Mouse (Mus musculus) liver, embryonic 11.5 days (tissue): ENCODE results near the gene Tmeff2. TPM values are rescaled to one million over a fixed set of nuclear protein-coding genes. Genes with fewer than 3 reads are reported as not detected.

ENCODE experiments used
- ATAC-seq: fragments of 200-750 bp; cut with Nextera tagmentation; replicated peaks from 2 replicates; pipeline ENCODE4 v1.8.0; 2017; ENCODE audit warnings: moderate number of reproducible peaks, mild to moderate bottlenecking, moderate TSS enrichment, moderate library complexity; ENCODE audit not compliant: low FRiP score
- DNase-seq: peaks from one replicate; pipeline ENCODE4 v3.0.0-alpha.2; 2017; ENCODE audit warnings: low spot score
- H3K27ac ChIP-seq: fragments of 300-500 bp; sonication (generic); 2 replicates; pipeline ENCODE4 v1.5.1; 2014; ENCODE audit warnings: mild to moderate bottlenecking, low read depth, low read length, control low read depth
- H3K27me3 ChIP-seq: fragments of 300-500 bp; sonication (generic); replicated peaks from 2 replicates; pipeline ENCODE4 v1.6.1; 2014; ENCODE audit warnings: low read length, mixed read lengths; ENCODE audit not compliant: control insufficient read depth, insufficient read depth
- H3K36me3 ChIP-seq: fragments of 300-500 bp; sonication (generic); 2 replicates; pipeline ENCODE4 v1.6.1; 2014; ENCODE audit warnings: mild to moderate bottlenecking, low read length, moderate library complexity, mixed read lengths; ENCODE audit not compliant: control insufficient read depth, insufficient read depth
- H3K4me1 ChIP-seq: fragments of 300-500 bp; sonication (generic); replicated peaks from 2 replicates; pipeline ENCODE4 v1.6.1; 2014; ENCODE audit warnings: low read length, mixed read lengths; ENCODE audit not compliant: control insufficient read depth, insufficient read depth
- H3K4me2 ChIP-seq: fragments of 300-500 bp; sonication (generic); 2 replicates; pipeline ENCODE4 v1.6.1; 2014; ENCODE audit warnings: mild to moderate bottlenecking, control low read depth, moderate library complexity
- H3K4me3 ChIP-seq: fragments of 300-500 bp; sonication (generic); 2 replicates; pipeline ENCODE4 v1.5.1; 2014; ENCODE audit warnings: low read depth, low read length, control low read depth
- H3K9ac ChIP-seq: fragments of 300-500 bp; sonication (generic); 2 replicates; pipeline ENCODE4 v1.6.1; 2014; ENCODE audit warnings: low read depth, low read length, control low read depth
- H3K9me3 ChIP-seq: fragments of 300-500 bp; sonication (generic); 2 replicates; pipeline ENCODE4 v1.6.1; 2016; ENCODE audit warnings: low read length, inconsistent platforms, mixed read lengths; ENCODE audit not compliant: control insufficient read depth
- WGBS: fragments of 180-500 bp; shearing (Covaris S2); extraction: QIAGEN DNeasy Blood & Tissue Kit; methylation state at CpG from one replicate; pipeline ENCODE4 v1.1.7; 2014; 5-methylcytosine and 5-hydroxymethylcytosine counted together
- polyA plus RNA-seq: library from polyadenylated mRNA; unstranded; fragments of >200 nt; fragmentation: Nextera tagmentation; extraction: Ambion mirVana; gene quantifications from 2 replicates; pipeline ENCODE4 v1.2.1, GENCODE M21; 2014

Tmeff2 gene
- polyA plus RNA-seq, 1 experiment from 2014 or later: 1.1 TPM

GRCm38 (mm10) chr1:51189008-51189407 is 288.6 kb downstream of the Tmeff2 start:
- Histone ChIP-seq H3K4me3 (no peak overlapping the region), H3K27me3 (no peaks in the 10 kb centered on the region), H3K9me3 (no peaks in the 10 kb centered on the region), H3K4me1 (no peaks in the 10 kb centered on the region), H3K36me3 (no peaks in the 10 kb centered on the region), H3K4me2 (no peak overlapping the region), H3K9ac (no peak overlapping the region), H3K27ac (no peak overlapping the region)
- ATAC-seq (no peak), DNase-seq (no peak)
- 78% methylated on average over 5 of the region's 5 CpGs for WGBS

GRCm38 (mm10) chr1:51191253-51191652 is 290.8 kb downstream of the Tmeff2 start:
- H3K4me1 ChIP-seq: no peaks in the 10 kb centered on the region
- no peak for DNase-seq

DNA sequence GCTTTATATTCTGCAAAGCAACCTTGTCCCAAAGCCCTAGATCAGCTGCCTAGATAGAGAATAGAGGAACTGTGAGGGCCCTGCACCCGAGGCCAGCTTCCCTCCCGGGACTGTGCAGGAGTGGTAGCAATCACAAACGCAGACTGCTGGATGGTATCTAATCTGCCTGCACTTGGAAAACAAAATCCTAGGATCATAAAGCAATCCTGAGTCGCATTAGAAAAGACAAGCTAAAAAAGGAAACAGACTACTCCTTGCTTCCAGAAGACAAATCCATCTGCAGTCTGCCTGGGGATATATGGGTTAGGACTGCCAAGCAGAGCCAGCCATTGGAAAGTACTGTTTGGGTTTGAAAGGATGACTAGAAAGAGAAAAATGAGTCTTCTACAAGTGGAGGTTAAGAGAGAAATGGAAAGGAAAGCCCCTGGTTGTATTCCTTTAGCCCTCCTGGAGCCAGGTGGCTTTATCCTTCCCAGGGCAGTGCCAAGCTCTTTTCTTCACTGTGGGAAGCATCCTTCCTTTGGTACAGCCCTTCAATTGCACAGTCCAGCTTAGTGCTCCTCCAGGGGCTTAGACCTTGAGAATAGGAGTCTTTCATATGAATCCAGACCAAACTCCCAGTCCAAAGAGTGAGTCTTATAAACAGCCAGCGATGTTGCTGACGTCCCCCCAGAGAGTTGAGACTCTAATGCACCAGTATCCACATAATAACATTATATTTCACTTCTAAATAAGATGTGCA is 291.6 kb downstream of the Tmeff2 start:
- no peaks in the 10 kb centered on the region for H3K9me3 ChIP-seq
- H3K4me1 ChIP-seq: no peaks in the 10 kb centered on the region
- H3K27me3 ChIP-seq: no peaks in the 10 kb centered on the region
- no peak overlapping the region for H3K27ac ChIP-seq
- H3K4me2 ChIP-seq: no peak overlapping the region
- WGBS: 59% methylated on average over 6 of the region's 6 CpGs
- no peaks in the 10 kb centered on the region for H3K36me3 ChIP-seq
- H3K9ac ChIP-seq: no peak overlapping the region
- DNase-seq (no peak), ATAC-seq (no peak)
- H3K4me3 ChIP-seq: no peak overlapping the region

More at GRCm38 (mm10) chr1:51191253-51191652, 290.8 kb downstream of the Tmeff2 start:
- no peak for ATAC-seq
- Histone ChIP-seq H3K27me3 (no peaks in the 10 kb centered on the region), H3K27ac (no peak overlapping the region), H3K9ac (no peak overlapping the region), H3K9me3 (no peaks in the 10 kb centered on the region), H3K4me2 (no peak overlapping the region), H3K36me3 (no peaks in the 10 kb centered on the region), H3K4me3 (no peak overlapping the region)

DNA sequence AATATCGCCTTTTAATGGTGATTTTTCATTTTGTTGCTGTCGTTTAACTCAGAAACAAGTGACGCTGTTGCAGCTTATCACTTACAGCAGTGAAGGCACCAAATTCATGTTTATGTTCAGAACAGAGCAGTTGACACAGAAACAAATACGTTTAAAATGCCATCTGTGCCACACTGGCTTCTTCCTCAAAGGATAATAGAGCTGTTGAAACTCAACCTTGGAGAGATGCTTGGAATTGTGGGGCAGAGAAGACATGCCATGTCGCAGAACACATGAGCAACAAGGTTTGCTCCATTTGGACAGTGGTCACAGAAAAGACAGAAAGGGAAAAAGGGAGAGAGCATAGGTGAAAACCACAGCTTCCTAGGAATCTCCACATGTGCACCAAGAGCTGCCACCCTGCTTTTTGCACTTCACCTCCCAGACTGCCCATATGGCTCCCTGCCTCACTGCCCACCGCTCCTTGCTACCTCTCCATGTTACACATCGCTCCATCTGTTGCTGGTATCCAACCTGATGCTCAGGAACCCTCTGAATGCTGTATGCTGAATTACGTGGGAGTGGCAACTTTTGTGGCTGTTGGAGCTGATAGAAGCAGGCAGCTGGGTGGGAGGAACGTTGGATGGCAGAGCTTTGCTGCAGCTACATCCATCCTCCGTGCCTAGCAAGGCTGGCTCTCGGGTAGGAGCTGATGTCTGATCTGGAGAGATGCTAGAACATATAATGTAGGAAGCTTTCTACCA is 298.8 kb downstream of the Tmeff2 start:
- Histone ChIP-seq H3K9me3 (no peaks in the 10 kb centered on the region), H3K4me2 (no peak overlapping the region), H3K36me3 (no peaks in the 10 kb centered on the region), H3K9ac (no peak overlapping the region), H3K27ac (no peak overlapping the region), H3K4me1 (no peaks in the 10 kb centered on the region), H3K27me3 (no peaks in the 10 kb centered on the region), H3K4me3 (no peak overlapping the region)
- WGBS: 77% methylated on average over 11 of the region's 11 CpGs
- DNase-seq: no peak
- ATAC-seq: no peak

DNA sequence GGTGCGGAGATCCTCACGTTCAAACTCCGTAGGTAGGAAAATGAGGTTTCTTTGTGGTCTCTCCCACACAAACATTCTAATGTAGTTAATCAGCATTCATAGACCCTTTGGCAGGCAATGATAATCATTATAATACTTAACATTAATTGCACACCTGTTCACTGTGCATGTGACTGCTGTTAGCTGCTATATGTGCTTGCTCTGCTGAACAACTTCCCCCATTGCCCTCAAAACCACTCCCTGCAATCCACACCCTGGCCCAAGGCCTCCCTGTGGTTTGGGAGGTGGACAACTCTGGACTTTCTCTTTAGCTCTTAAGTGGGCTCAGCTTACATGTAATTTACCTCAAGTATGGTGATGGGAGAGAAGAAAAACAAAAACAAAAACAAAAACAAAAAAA is 299.5 kb downstream of the Tmeff2 start:
- DNase-seq (no peak), ATAC-seq (no peak)
- H3K27ac ChIP-seq: no peak overlapping the region
- H3K4me1 ChIP-seq: no peaks in the 10 kb centered on the region
- WGBS: 93% methylated on average over 3 of the region's 3 CpGs
- no peak overlapping the region for H3K9ac ChIP-seq
- no peaks in the 10 kb centered on the region for H3K9me3 ChIP-seq
- no peak overlapping the region for H3K4me3 ChIP-seq
- H3K4me2 ChIP-seq: no peak overlapping the region
- H3K27me3 ChIP-seq: no peaks in the 10 kb centered on the region
- no peaks in the 10 kb centered on the region for H3K36me3 ChIP-seq

- WGBS: 82% methylated on average over 3 of the region's 3 CpGs
- H3K27me3 ChIP-seq: no peaks in the 10 kb centered on the region
- H3K4me3 ChIP-seq: no peak overlapping the region
- H3K9ac ChIP-seq: no peak overlapping the region
- no peaks in the 10 kb centered on the region for H3K4me1 ChIP-seq
- ATAC-seq (no peak), DNase-seq (no peak)
- no peak overlapping the region for H3K4me2 ChIP-seq
- H3K27ac ChIP-seq: no peak overlapping the region
- no peaks in the 10 kb centered on the region for H3K36me3 ChIP-seq
- no peaks in the 10 kb centered on the region for H3K9me3 ChIP-seq
Measured at GRCm38 (mm10) chr1:51215631-51216030, 315.2 kb downstream of the Tmeff2 start.

- no peak overlapping the region for H3K9ac ChIP-seq
- no peak overlapping the region for H3K4me3 ChIP-seq
- H3K27me3 ChIP-seq: no peaks in the 10 kb centered on the region
- no peaks in the 10 kb centered on the region for H3K9me3 ChIP-seq
- H3K27ac ChIP-seq: no peak overlapping the region
- H3K36me3 ChIP-seq: no peaks in the 10 kb centered on the region
- H3K4me2 ChIP-seq: no peak overlapping the region
- 79% methylated on average over 5 of the region's 5 CpGs for WGBS
- DNase-seq (no peak), ATAC-seq (no peak)
- no peaks in the 10 kb centered on the region for H3K4me1 ChIP-seq
Measured at GRCm38 (mm10) chr1:51216292-51217050, 316.0 kb downstream of the Tmeff2 start.

DNA sequence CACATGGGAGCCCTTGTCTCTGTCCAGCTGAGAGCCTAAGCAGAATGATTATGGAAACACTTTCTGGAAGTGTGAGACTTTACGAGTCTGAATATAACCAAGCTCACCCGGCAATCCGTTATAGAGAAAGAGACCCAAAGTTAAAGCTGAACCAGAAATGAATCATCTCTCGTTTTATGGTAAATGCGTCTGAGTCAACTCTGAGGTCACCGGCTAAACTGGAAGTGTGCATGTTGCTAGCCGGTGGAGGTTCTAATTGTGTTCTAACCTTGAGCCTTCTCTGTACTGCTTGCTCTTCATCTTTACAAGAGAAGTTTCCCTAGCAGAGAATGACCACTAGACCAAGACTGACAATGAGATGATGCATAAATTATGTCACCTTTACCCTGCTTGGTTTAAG is 316.8 kb downstream of the Tmeff2 start:
- Histone ChIP-seq H3K27me3 (no peaks in the 10 kb centered on the region), H3K27ac (no peak overlapping the region), H3K4me3 (no peak overlapping the region), H3K4me1 (no peaks in the 10 kb centered on the region), H3K9ac (no peak overlapping the region), H3K4me2 (no peak overlapping the region), H3K9me3 (no peaks in the 10 kb centered on the region), H3K36me3 (no peaks in the 10 kb centered on the region)
- DNase-seq: no peak
- ATAC-seq: no peak
- 85% methylated on average over 7 of the region's 7 CpGs for WGBS
